Mouse (Mus musculus): Measurements from ENCODE around the gene Trip4.
"Not testable (repeated sequence)": the region's sequence is repeated elsewhere in the genome, so short reads cannot be mapped to it uniquely, and the experiment has no call there.

Trip4 gene

DNA sequence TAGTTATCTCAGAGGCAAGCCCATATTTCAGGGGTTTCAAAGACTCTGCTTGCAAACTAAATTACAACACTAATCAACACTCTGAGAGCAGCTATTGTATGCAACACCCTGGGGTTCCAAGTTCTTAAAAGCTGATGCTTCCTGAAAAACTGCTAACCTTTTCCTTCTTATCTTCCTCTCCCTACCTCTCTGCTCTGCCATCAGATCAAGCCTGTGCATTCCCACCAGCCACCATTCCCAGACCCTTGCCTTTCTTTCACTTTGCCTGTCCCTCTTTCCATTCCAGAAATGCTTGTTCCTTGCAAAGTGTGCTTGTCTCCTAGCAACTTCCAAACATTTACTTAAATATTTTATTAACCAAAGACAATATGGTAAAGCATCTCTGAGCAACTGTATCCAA is 116.7 kb downstream of the Trip4 start:
- peak; percentile 76 for DNase-seq

DNA sequence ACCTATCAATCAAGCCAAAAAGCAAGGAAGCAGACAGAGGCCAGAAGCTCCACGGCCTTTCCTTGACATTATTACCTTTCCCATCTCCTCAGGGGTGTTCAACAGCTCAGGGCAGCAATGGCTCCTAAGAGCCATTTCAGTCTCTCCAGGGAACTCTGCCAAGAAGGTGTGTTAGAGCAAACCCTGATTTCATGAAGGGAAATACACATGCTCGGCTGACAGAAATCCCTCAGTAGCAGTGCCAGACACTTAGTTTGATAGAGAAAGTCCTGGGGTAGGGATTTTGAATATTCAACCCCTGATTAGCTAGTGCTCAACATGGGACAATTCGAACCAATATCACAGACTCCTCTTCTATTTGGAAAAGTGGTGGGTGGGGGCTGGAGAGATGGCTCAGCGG is 117.5 kb downstream of the Trip4 start:
- DNase-seq = peak; percentile 77

DNA sequence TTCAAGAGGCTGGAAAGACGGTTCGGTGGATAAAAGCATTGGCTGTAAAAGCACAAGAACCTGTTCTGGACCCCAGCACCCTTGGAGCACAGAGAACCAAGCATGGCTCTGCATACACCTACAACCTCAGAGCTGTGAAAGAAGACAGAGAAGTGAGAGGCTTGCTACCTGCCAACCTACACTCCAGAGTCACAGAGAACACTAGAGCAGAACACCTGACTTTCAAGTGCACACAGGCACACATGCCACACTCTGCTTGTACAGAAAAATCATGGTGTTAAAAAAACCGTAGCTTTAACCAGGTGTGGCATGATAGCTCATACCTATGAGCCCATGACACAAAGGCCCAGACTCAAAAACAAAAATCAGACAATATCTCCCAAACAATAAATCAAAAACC is 118.8 kb downstream of the Trip4 start:
- DNase-seq = peak; percentile 50

DNA sequence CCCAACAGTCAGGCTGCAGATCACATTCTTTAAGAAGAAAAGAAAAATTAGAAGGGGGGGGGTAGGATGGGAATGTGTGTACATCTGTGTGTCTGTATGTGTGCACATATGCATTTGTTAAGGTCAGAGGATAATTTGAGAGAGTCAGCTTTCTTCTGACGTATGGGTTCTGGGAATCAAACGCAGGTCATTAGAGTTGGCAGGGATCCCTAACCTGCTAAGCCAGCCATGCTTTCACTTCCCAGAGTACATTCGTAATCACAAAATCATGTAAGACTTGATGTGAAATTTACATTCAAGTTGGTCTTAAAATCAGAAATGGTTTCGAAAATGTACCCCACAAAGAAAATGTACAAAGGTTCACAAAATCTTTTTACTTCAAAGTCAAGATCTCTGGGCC is 120.0 kb downstream of the Trip4 start:
- DNase-seq = no peak

DNA sequence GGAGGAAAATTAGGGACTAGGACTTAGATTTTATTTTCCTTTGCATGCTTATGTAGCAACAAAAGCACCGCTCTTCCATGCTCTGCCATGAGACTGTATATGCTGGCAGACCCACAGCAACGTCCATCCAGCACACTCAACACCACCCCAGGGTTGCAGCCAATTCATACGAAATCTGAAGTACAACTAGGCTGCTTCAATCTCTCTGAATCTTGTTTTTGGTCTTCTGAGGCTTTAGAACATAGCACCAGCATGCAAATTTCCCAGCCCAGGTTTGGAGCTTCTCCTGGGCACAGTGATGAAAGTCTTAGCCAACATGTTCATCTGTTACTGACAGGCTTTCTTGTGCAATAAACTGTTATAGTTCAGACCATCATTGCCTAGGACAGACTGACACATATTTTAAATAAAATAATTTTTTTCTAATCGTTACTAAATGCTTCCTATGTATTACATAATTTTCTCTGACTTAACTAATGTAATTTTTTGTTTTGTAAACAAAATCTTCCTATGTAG is 120.7 kb downstream of the Trip4 start:
- DNase-seq = peak; percentile 64

DNA sequence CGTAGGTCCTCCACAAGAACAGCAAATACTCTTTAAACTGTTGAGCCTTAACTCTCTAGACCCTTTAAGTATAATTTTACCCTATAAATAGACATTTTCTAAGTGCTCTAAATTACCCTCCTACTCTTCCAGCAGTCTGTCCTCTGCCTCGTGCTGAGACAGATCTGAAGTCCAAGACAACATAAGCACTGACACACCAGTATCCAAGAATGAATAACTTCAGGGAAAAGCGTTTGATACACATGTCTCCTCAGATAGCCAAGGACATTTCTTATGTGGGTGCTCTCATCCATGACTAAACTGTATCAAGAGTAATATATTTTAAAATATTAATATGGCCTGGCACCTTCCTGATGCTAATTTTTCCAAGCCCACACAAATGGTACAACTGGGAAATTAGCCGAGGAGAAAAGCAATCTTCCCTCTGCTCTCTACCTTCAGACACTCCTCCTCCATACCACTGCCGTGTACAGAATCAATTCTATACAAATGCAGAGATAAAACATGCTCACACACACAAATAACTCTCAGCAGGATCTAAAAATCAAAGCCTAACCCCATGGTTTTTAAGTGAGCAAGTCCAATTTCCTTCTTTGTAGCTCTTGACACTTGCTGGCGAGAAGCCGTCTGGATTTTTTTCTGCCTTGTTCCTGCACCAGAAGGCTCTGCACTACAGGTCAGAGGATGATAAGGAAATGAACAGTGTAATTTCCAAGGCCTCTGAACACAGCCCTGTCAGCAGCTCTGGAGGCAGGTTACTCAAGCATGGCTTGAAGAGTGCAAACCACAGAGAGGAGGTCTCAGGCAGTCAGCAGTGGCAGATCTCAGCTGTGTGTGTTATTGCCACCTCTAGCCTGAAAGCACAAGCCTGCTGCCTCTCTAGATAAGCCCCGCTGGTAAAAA is 121.5 kb downstream of the Trip4 start:
- peak; percentile 89 for DNase-seq

DNA sequence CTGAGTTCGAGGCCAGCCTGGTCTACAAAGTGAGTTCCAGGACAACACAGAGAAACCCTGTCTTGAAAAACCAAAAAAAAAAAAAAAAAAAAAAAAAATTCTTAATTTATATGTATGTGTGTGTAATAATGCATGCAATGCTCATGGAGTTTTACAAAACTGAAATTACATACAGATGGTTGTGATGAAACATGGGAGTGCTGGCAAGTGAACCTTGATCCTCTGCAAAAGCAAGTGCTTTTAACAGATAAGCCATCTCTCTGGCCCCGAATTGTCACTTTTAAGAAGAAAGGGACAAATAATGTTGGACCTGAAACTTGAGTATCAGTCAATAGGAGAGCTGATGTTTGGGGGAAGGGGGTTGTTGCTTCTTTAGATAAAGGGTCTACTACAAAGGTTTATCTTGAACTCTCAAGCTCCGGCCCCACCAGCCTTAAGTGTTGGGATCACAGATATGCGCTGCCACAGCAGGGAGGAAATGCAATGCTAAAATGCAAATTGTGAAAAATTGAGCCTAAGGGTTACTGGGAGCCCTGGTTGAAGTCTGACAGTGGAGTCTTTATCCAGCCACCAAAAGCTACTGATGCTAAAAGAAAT is 122.7 kb downstream of the Trip4 start:
- peak; percentile 76 for DNase-seq

DNA sequence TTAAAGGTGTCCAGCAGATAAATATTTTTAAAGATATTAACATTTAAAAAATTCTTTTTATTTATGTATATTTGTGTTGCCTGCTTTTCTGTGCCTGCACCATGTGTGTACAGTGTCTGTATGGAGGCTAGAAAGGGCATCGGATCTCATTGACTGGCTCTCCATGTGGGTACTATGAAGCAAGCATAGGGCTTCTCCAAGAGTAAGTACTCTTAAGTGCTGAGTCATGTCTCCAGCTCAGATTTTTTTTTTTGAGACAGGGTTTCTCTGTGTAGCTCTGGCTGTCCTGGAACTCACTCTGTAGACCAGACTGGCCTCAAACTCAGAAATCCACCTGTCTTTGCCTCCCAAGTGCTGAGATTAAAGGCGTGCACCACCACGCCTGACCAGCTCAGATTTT is 129.0 kb downstream of the Trip4 start:
- not testable (repeated sequence) for DNase-seq

All from heart, adult 11 months (tissue).